ENCODE assay signal across 9 mouse cellular contexts in the genomic region with DNA sequence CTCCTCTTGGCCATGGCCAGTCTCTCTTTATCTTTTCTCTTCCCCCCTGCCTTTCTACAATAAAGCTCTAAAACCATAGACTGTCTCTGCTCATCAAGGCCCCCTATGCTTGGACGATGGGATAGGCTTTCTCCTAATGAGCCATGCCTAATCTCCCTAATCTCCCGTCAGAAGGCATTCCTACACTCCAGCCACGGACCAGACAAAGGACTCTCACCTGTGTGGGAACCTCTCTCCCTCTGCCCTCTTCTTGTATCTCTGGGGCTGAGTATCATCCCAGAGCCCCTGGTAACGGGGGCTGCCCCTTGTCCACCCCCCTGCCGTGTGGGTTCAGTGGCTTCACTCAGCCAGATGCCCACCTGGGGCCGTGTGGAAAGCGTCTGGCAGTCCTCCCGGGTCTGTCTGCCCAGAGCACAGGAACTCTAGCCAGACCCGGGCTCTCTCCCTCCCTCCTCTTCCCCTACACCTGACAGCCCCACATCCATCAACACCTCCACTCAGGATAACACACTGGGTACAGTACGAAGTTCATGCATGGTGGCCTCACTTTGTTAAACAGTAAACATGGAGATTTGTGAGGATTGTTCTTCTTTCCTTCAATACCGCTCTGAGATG. TPM values are rescaled to one million over a fixed set of nuclear protein-coding genes. Genes with fewer than 3 reads are reported as not detected.
A peak's percentile ranks its signal among the peaks of the same experiment; 100 is the strongest.
DNase-seq lines count a peak whose midpoint lies in the region; ATAC-seq and TF ChIP-seq lines count a peak whose summit lies in the region.
"Had no signal": no experiment of that assay in that cellular context is flagged by ENCODE, and none has a peak within 500 bp of the region (broad histone marks: within the 10 kb centered on the region; RNA-seq: fewer than 3 reads in every experiment).

No protein-coding gene starts in this region.

- peak overlapping the region; percentile 17 for H3K4me3 ChIP-seq in heart, embryonic 13.5 days
- H3K4me3 ChIP-seq in heart, embryonic 15.5 days = peak overlapping the region; percentile 18; the same call in 1 of the 2 replicates
- H3K4me3 ChIP-seq in kidney, embryonic 14.5 days (ENCODE audit: low read length) = no peak overlapping the region
- no peak overlapping the region for H3K4me3 ChIP-seq in midbrain, postnatal 0 days (ENCODE audit: low read depth, low read length)

- no peak overlapping the region for H3K9ac ChIP-seq in heart, embryonic 13.5 days
- H3K9ac ChIP-seq in heart, embryonic 15.5 days = no peak overlapping the region
- 0 out of 2 replicates have a peak overlapping the region, but pooled peaks have one; percentile 7 for H3K9ac ChIP-seq in kidney, embryonic 14.5 days (ENCODE audit: low read depth, low read length)
- no peak overlapping the region for H3K9ac ChIP-seq in midbrain, postnatal 0 days (replicated peaks; ENCODE audit: low read length, poor library complexity, severe bottlenecking)

- no peak overlapping the region for H3K27ac ChIP-seq in heart, embryonic 13.5 days (replicated peaks)
- H3K27ac ChIP-seq in heart, embryonic 15.5 days = no peak overlapping the region
- no peak overlapping the region for H3K27ac ChIP-seq in kidney, embryonic 14.5 days (ENCODE audit: low read depth, low read length)
- H3K27ac ChIP-seq in midbrain, postnatal 0 days (ENCODE audit: low read depth, low read length) = no peak overlapping the region

- ATAC-seq in heart, embryonic 13.5 days (ENCODE audit: extremely low read depth, insufficient number of reproducible peaks, low FRiP score, low TSS enrichment) = no peak; the same call in 1 of the 2 replicates
- peak; percentile 75; the same call in 1 of the 2 replicates for ATAC-seq in heart, embryonic 15.5 days (replicated peaks; ENCODE audit: insufficient number of reproducible peaks, insufficient read depth, low FRiP score, low read depth)
- peak; percentile 80; the same call in 1 of the 2 replicates for ATAC-seq in kidney, embryonic 14.5 days (ENCODE audit: low FRiP score, low TSS enrichment)
- ATAC-seq in midbrain, postnatal 0 days (ENCODE audit: low FRiP score) = peak; percentile 45; the same call in 1 of the 2 replicates

- peak overlapping the region; percentile 60 for H3K4me2 ChIP-seq in heart, embryonic 13.5 days
- H3K4me2 ChIP-seq in heart, embryonic 15.5 days = peak overlapping the region; percentile 50
- H3K4me2 ChIP-seq in kidney, embryonic 14.5 days (replicated peaks; ENCODE audit: low read depth, low read length) = no peak overlapping the region
- no peak overlapping the region for H3K4me2 ChIP-seq in midbrain, postnatal 0 days (ENCODE audit: low read depth, low read length, poor library complexity, severe bottlenecking)

- WGBS in heart, embryonic 13.5 days = 11% methylated on average over 11 of the region's 11 CpGs
- WGBS in heart, embryonic 15.5 days = 9% methylated on average over 11 of the region's 11 CpGs
- 17% methylated on average over 11 of the region's 11 CpGs for WGBS in kidney, embryonic 14.5 days
- WGBS in midbrain, postnatal 0 days = 15% methylated on average over 11 of the region's 11 CpGs

- no peaks in the 10 kb centered on the region for H3K27me3 ChIP-seq in heart, embryonic 13.5 days (replicated peaks)
- H3K27me3 ChIP-seq in heart, embryonic 15.5 days = no peaks in the 10 kb centered on the region
- H3K27me3 ChIP-seq in kidney, embryonic 14.5 days (ENCODE audit: control insufficient read depth, insufficient read depth, low read length) = no peaks in the 10 kb centered on the region
- no peaks in the 10 kb centered on the region for H3K27me3 ChIP-seq in midbrain, postnatal 0 days (ENCODE audit: insufficient read depth, low read length)
- H3K27me3 ChIP-seq: CH12.LX had no signal

- no peaks in the 10 kb centered on the region for H3K9me3 ChIP-seq in heart, embryonic 13.5 days
- H3K9me3 ChIP-seq in heart, embryonic 15.5 days (replicated peaks) = no peaks in the 10 kb centered on the region
- no peaks in the 10 kb centered on the region for H3K9me3 ChIP-seq in kidney, embryonic 14.5 days (ENCODE audit: control insufficient read depth, low read length)
- H3K9me3 ChIP-seq in midbrain, postnatal 0 days (ENCODE audit: low read length) = no peaks in the 10 kb centered on the region

- H3K4me1 ChIP-seq in heart, embryonic 13.5 days = peaks cover 12% of the 10 kb centered on the region
- H3K4me1 ChIP-seq in heart, embryonic 15.5 days (replicated peaks) = peaks cover 7% of the 10 kb centered on the region; the same call in 1 of the 2 replicates
- H3K4me1 ChIP-seq in kidney, embryonic 14.5 days (ENCODE audit: control insufficient read depth, insufficient read depth, low read length) = no peaks in the 10 kb centered on the region
- H3K4me1 ChIP-seq in midbrain, postnatal 0 days (ENCODE audit: insufficient read depth, low read length) = no peaks in the 10 kb centered on the region

- no peak for TF ChIP-seq CTCF in midbrain, postnatal 0 days (IDR thresholded peaks at IDR 0.05)

- no peak for DNase-seq in heart, postnatal 25 days (ENCODE audit: low spot score)
- DNase-seq in midbrain, postnatal 0 days (ENCODE audit: low spot score) = no peak
- DNase-seq in layer of hippocampus, adult 11-12 months (ENCODE audit: low spot score) = no peak
- DNase-seq in left cerebral cortex, adult 9 months (ENCODE audit: low spot score in 2 of 2) = no peak
- no peak for DNase-seq in lung, postnatal 10 days

- H3K36me3 ChIP-seq in heart, embryonic 13.5 days = peaks cover 1% of the 10 kb centered on the region; the same call in 1 of the 2 replicates
- H3K36me3 ChIP-seq in heart, embryonic 15.5 days = no peaks in the 10 kb centered on the region
- H3K36me3 ChIP-seq in kidney, embryonic 14.5 days (ENCODE audit: control insufficient read depth, insufficient read depth, low read length) = no peaks in the 10 kb centered on the region
- H3K36me3 ChIP-seq in midbrain, postnatal 0 days (ENCODE audit: insufficient read depth, low read length) = no peaks in the 10 kb centered on the region

- intact Hi-C loops in heart, postnatal 25 days (cut with DNase I) = no loop called here

RNA-seq across cellular contexts. Expression of gene D1Ertd622e, which starts 37.2 kb away (rescaled TPM):
- polyA plus RNA-seq in heart, embryonic 13.5 days (2015; fragmentation: Nextera tagmentation; extraction: Ambion mirVana) = 9.0 and 9.3 TPM in 2 replicates
- 1 to 10 TPM; 4.0 TPM for total RNA-seq in heart, postnatal 25 days (2021)
- polyA plus RNA-seq in heart, embryonic 15.5 days (2015; fragmentation: Nextera tagmentation; extraction: Ambion mirVana) = 8.6 and 11.0 TPM in 2 replicates
- polyA plus RNA-seq in kidney, embryonic 14.5 days (2014; fragmentation: Nextera tagmentation; extraction: Ambion mirVana) = 15.4 and 22.5 TPM in 2 replicates
- 32.9 and 60.9 TPM in 2 replicates for total RNA-seq in midbrain, postnatal 0 days (2014; rRNA removed)
- 57.0 and 57.9 TPM in 2 replicates for polyA plus RNA-seq in midbrain, postnatal 0 days (2015; fragmentation: Nextera tagmentation; extraction: Ambion mirVana)

Comparison
In these comparisons a context has a peak if more than half of its experiments do, and no peak if none do; other contexts are left out.
1. H3K4me2 ChIP-seq: peak in heart, embryonic 13.5 days (single experiment) and heart, embryonic 15.5 days (single experiment); none in kidney, embryonic 14.5 days (single experiment) and midbrain, postnatal 0 days (single experiment).
2. H3K4me3 ChIP-seq: peak in heart, embryonic 13.5 days (single experiment) and heart, embryonic 15.5 days (single experiment); none in kidney, embryonic 14.5 days (single experiment) and midbrain, postnatal 0 days (single experiment).